Mouse (Mus musculus) C2C12 (cell line): ENCODE results near the gene Kcnq5.

ENCODE experiments used
- CTCF ChIP-seq: IDR thresholded peaks from one replicate; pipeline ENCODE4 v1.5.1; 2011; ENCODE audit not compliant: control insufficient read depth, insufficient read depth, insufficient read length
- MAX ChIP-seq: IDR thresholded peaks from one replicate; pipeline ENCODE4 v1.6.1; 2011; ENCODE audit warnings: mild to moderate bottlenecking, control low read depth
- MYOD1 ChIP-seq: IDR thresholded peaks from one replicate; pipeline ENCODE4 v1.6.1; 2011; ENCODE audit warnings: low read depth; ENCODE audit not compliant: control insufficient read depth, insufficient read length
- USF1 ChIP-seq: IDR thresholded peaks from one replicate; pipeline ENCODE4 v1.6.1; 2011; ENCODE audit warnings: low read depth, mild to moderate bottlenecking, control low read depth, moderate library complexity

GRCm38 (mm10) chr1:21773931-21774330, 187.8 kb downstream of the Kcnq5 start:
- no peak for TF ChIP-seq CTCF
- no peak for TF ChIP-seq MAX
- TF ChIP-seq USF1 = no peak
- TF ChIP-seq MYOD1 = no peak
